ENCODE assay signal across 9 mouse cellular contexts in the genomic region with DNA sequence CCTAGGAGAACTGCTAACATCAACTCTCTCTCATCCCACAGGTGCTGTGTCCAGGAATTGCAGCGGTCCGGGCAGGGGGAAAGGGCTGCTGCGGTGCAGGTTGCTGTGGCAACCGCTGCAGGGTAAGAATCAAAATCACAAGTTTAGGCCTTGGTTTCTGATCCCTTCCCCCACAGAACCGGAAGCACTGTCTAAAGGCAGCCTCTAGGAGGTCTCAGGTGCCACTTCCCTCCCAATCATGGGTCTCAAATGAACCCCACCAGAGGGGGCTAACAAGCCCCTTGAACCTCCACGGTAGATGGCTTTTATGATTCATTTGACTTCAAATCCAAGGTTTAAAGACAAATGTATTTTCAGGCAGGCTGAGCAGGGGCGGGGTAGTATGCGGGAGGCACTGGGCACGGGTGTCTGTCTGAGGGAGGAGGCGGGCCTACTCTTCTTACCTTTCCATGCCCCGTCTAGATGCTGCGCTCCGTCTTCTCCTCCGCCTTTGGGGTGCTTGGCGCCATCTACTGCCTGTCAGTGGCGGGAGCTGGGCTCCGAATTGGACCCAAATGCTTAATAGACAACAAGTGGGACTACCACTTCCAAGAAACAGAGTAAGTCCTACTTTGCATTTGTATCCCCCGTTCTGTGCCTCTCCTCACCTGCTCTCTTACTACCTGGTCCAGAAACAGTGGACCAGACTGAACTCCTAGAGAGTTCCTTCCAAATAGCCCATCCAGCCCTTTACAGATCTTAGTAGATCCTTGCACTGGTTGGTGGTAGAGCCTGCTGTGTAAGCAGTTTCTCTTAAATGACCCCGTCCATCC. TPM values are rescaled to one million over a fixed set of nuclear protein-coding genes. Genes with fewer than 3 reads are reported as not detected.
DNase-seq lines count a peak whose midpoint lies in the region; ATAC-seq and TF ChIP-seq lines count a peak whose summit lies in the region.
"Had no signal": no experiment of that assay in that cellular context is flagged by ENCODE, and none has a peak within 500 bp of the region (broad histone marks: within the 10 kb centered on the region; RNA-seq: fewer than 3 reads in every experiment).

No protein-coding gene starts in this region.

- no peak overlapping the region for H3K4me3 ChIP-seq in MEL (ENCODE audit: control insufficient read depth in 1 of 2, insufficient read depth in 1 of 2, low read depth in 2 of 2, low read length in 2 of 2)
- H3K4me3 ChIP-seq in heart, embryonic 13.5 days: 0 out of 2 replicates have a peak overlapping the region, but pooled peaks have one; percentile 14
- H3K4me3 ChIP-seq in kidney, postnatal 0 days (replicated peaks; ENCODE audit: low read depth, low read length): no peak overlapping the region
- H3K4me3 ChIP-seq: erythroblast, embryonic 14.5 days had no signal

- DNase-seq in A20 (ENCODE audit: low read depth, low spot score): peak; percentile 64
- DNase-seq in MEL (ENCODE audit: low read depth, low spot score): peak; percentile 74
- peak; percentile 52 to 59 for DNase-seq in cerebellum, postnatal 36 days
- peak; percentile 77 for DNase-seq in kidney, postnatal 0 days (ENCODE audit: low spot score)
- DNase-seq in lung, postnatal 14 days: peak; percentile 51
- peak; percentile 66 for DNase-seq in retina, postnatal 1 day
- no peak for DNase-seq in gastrocnemius, adult 8-10 months (ENCODE audit: low spot score in 2 of 2)

- no peak for TF ChIP-seq EP300 in MEL (IDR thresholded peaks at IDR 0.05; ENCODE audit: low read depth in 1 of 2, low read length in 2 of 2)

- no peak overlapping the region for H3K9ac ChIP-seq in MEL (ENCODE audit: control insufficient read depth, low read depth, low read length, poor library complexity, severe bottlenecking)
- H3K9ac ChIP-seq in heart, embryonic 13.5 days: peak overlapping the region; percentile 37; the same call in 1 of the 2 replicates
- no peak overlapping the region for H3K9ac ChIP-seq in kidney, postnatal 0 days (ENCODE audit: low read depth, low read length)

- H3K9me3 ChIP-seq in MEL (replicated peaks; ENCODE audit: insufficient read depth, low read length): no peaks in the 10 kb centered on the region
- no peaks in the 10 kb centered on the region for H3K9me3 ChIP-seq in heart, embryonic 13.5 days
- no peaks in the 10 kb centered on the region for H3K9me3 ChIP-seq in kidney, postnatal 0 days (replicated peaks; ENCODE audit: low read length)

- 10% methylated on average over 19 of the region's 19 CpGs for WGBS in heart, embryonic 13.5 days
- 8% methylated on average over 19 of the region's 19 CpGs for WGBS in kidney, postnatal 0 days

- TF ChIP-seq POLR2A in MEL (IDR thresholded peaks at IDR 0.05; ENCODE audit: control insufficient read depth in 1 of 2, insufficient read depth in 1 of 2, low read depth in 1 of 2, low read length in 2 of 2, poor library complexity in 1 of 2): no peak

- H3K4me1 ChIP-seq in MEL (ENCODE audit: control insufficient read depth in 1 of 2, insufficient read depth in 2 of 2, low read length in 2 of 2): peaks cover 10 to 32% of the 10 kb centered on the region in 2 experiments
- H3K4me1 ChIP-seq in heart, embryonic 13.5 days: peaks cover 9% of the 10 kb centered on the region; the same call in 1 of the 2 replicates
- H3K4me1 ChIP-seq in kidney, postnatal 0 days (replicated peaks; ENCODE audit: insufficient read depth, low read length): no peaks in the 10 kb centered on the region

- peak; percentile 35 to 91 (median 83) for TF ChIP-seq CTCF in MEL (IDR thresholded peaks at IDR 0.05 in 2 of 3, conservative IDR thresholded peaks at IDR 0.05 in 1 of 3; ENCODE audit: control insufficient read depth in 1 of 3, insufficient read depth in 1 of 3, low read depth in 2 of 3, low read length in 3 of 3, poor library complexity in 1 of 3, severe bottlenecking in 1 of 3)
- TF ChIP-seq CTCF in kidney, postnatal 0 days (IDR thresholded peaks at IDR 0.05; ENCODE audit: low read depth): peak; percentile 83

- H3K36me3 ChIP-seq in MEL (ENCODE audit: control insufficient read depth in 1 of 2, insufficient read depth in 2 of 2, low read length in 2 of 2): peaks cover 0 to 28% of the 10 kb centered on the region in 2 experiments; a peak in 2 of 4 replicates
- no peaks in the 10 kb centered on the region for H3K36me3 ChIP-seq in heart, embryonic 13.5 days
- no peaks in the 10 kb centered on the region for H3K36me3 ChIP-seq in kidney, postnatal 0 days (ENCODE audit: insufficient read depth, low read length)

- no peaks in the 10 kb centered on the region; a peak in 1 of 4 replicates for H3K27me3 ChIP-seq in MEL (ENCODE audit: control insufficient read depth in 1 of 2, insufficient read depth in 2 of 2, low read length in 2 of 2)
- peaks cover 42% of the 10 kb centered on the region for H3K27me3 ChIP-seq in heart, embryonic 13.5 days (replicated peaks)
- no peaks in the 10 kb centered on the region for H3K27me3 ChIP-seq in kidney, postnatal 0 days (ENCODE audit: insufficient read depth, low read length)

- no peak overlapping the region for H3K27ac ChIP-seq in MEL (ENCODE audit: control insufficient read depth, low read depth, low read length)
- no peak overlapping the region for H3K27ac ChIP-seq in heart, embryonic 13.5 days (replicated peaks)
- no peak overlapping the region for H3K27ac ChIP-seq in kidney, postnatal 0 days

- H3K4me2 ChIP-seq in heart, embryonic 13.5 days: peak overlapping the region; percentile 40
- peak overlapping the region; percentile 31 for H3K4me2 ChIP-seq in kidney, postnatal 0 days (ENCODE audit: low read length)

- TF ChIP-seq RAD21 in MEL (IDR thresholded peaks at IDR 0.05; ENCODE audit: low read depth, low read length): peak; percentile 73

- no peaks in the 10 kb centered on the region for H3K79me2 ChIP-seq in MEL (ENCODE audit: control insufficient read depth, insufficient read depth, low read length, poor library complexity)

- ATAC-seq in heart, embryonic 13.5 days (ENCODE audit: extremely low read depth, insufficient number of reproducible peaks, low FRiP score, low TSS enrichment): no peak
- peak; percentile 44; the same call in 1 of the 2 replicates for ATAC-seq in kidney, postnatal 0 days (replicated peaks; ENCODE audit: low FRiP score, low read depth)

TF ChIP-seq in MEL, 35 proteins besides CTCF, POLR2A, EP300 and RAD21 (continues in another document):
- TF ChIP-seq CHD1 (IDR thresholded peaks at IDR 0.05; ENCODE audit: low read depth, low read length) (no peak), ELF1 (IDR thresholded peaks at IDR 0.05; ENCODE audit: low read depth, low read length) (no peak), ZNF384 (IDR thresholded peaks at IDR 0.05; ENCODE audit: low read depth, low read length) (no peak), ZKSCAN1 (IDR thresholded peaks at IDR 0.05; ENCODE audit: low read depth, low read length) (no peak), SIN3A (IDR thresholded peaks at IDR 0.05; ENCODE audit: low read length) (no peak; the same call in 1 of the 2 replicates), NRF1 (IDR thresholded peaks at IDR 0.05; ENCODE audit: insufficient read depth, low read depth, low read length, poor library complexity, severe bottlenecking) (no peak), MYC (IDR thresholded peaks at IDR 0.05; ENCODE audit: low read depth, low read length) (no peak), JUND (IDR thresholded peaks at IDR 0.05; ENCODE audit: low read depth, low read length) (no peak), MEF2A (IDR thresholded peaks at IDR 0.05; ENCODE audit: extremely low read depth, insufficient replicate concordance, low read depth, low read length, poor library complexity, severe bottlenecking) (no peak), MXI1 (IDR thresholded peaks at IDR 0.05; ENCODE audit: low read depth, low read length) (peak; percentile 36; the same call in 1 of the 2 replicates), ETS1 (IDR thresholded peaks at IDR 0.05; ENCODE audit: low read depth, low read length) (no peak)

RNA-seq across cellular contexts. Expression of a gene that starts 4.5 kb away (rescaled TPM):
- not detected in 2 replicates for total RNA-seq in MEL (2012; rRNA removed)
- not detected for polyA plus RNA-seq in MEL (2012; ENCODE audit: insufficient read depth in 1 of 2, insufficient read length in 2 of 2, low read depth in 1 of 2, low replicate concordance in 2 of 2, missing spikeins in 1 of 2)
- 0.31 TPM in 1 of 2 replicates, not detected in the other for polyA plus RNA-seq in heart, embryonic 13.5 days (2015; fragmentation: Nextera tagmentation; extraction: Ambion mirVana)
- polyA plus RNA-seq in kidney, postnatal 0 days (2015; fragmentation: Nextera tagmentation; extraction: Ambion mirVana): 0.57 and 0.66 TPM in 2 replicates
- total RNA-seq in gastrocnemius, adult 8-10 months (2022): not detected
- polyA plus RNA-seq: erythroblast, embryonic 14.5 days had no signal

RNA-seq across cellular contexts. Expression of a gene that starts 4.9 kb away (rescaled TPM):
- total RNA-seq in MEL (2012; rRNA removed): 0.27 TPM in 1 of 2 replicates, not detected in the other
- polyA plus RNA-seq in MEL (2012; ENCODE audit: insufficient read depth in 1 of 2, insufficient read length in 2 of 2, low read depth in 1 of 2, low replicate concordance in 2 of 2, missing spikeins in 1 of 2): under 1 TPM in 1 of 2 experiments, not detected in 1; 0.21 TPM
- polyA plus RNA-seq in heart, embryonic 13.5 days (2015; fragmentation: Nextera tagmentation; extraction: Ambion mirVana): 8.4 and 8.5 TPM in 2 replicates
- polyA plus RNA-seq in kidney, postnatal 0 days (2015; fragmentation: Nextera tagmentation; extraction: Ambion mirVana): 0.84 and 1.5 TPM in 2 replicates
- total RNA-seq in gastrocnemius, adult 8-10 months (2022): not detected
- polyA plus RNA-seq: erythroblast, embryonic 14.5 days had no signal

RNA-seq across cellular contexts. Expression of a gene that starts 9.0 kb away (rescaled TPM):
- not detected in 2 replicates for total RNA-seq in MEL (2012; rRNA removed)
- under 1 TPM in 1 of 2 experiments, not detected in 1; 0.06 TPM for polyA plus RNA-seq in MEL (2012; ENCODE audit: insufficient read depth in 1 of 2, insufficient read length in 2 of 2, low read depth in 1 of 2, low replicate concordance in 2 of 2, missing spikeins in 1 of 2)
- polyA plus RNA-seq in heart, embryonic 13.5 days (2015; fragmentation: Nextera tagmentation; extraction: Ambion mirVana): 0.12 and 0.99 TPM in 2 replicates
- 0.56 and 0.87 TPM in 2 replicates for polyA plus RNA-seq in kidney, postnatal 0 days (2015; fragmentation: Nextera tagmentation; extraction: Ambion mirVana)
- not detected for total RNA-seq in gastrocnemius, adult 8-10 months (2022)
- polyA plus RNA-seq: erythroblast, embryonic 14.5 days had no signal

RNA-seq across cellular contexts. Expression of a gene that starts 15.2 kb away (rescaled TPM):
- 602 and 671 TPM in 2 replicates for total RNA-seq in MEL (2012; rRNA removed)
- 100 to 1,000 TPM in 1 of 2 experiments, not detected in 1; 462 TPM for polyA plus RNA-seq in MEL (2012; ENCODE audit: insufficient read depth in 1 of 2, insufficient read length in 2 of 2, low read depth in 1 of 2, low replicate concordance in 2 of 2, missing spikeins in 1 of 2)
- 636 and 691 TPM in 2 replicates for polyA plus RNA-seq in heart, embryonic 13.5 days (2015; fragmentation: Nextera tagmentation; extraction: Ambion mirVana)
- 686 and 703 TPM in 2 replicates for polyA plus RNA-seq in kidney, postnatal 0 days (2015; fragmentation: Nextera tagmentation; extraction: Ambion mirVana)
- 100 to 1,000 TPM; 258 to 280 (median 265) TPM for total RNA-seq in gastrocnemius, adult 8-10 months (2022)

RNA-seq across cellular contexts. Expression of a gene that starts 22.8 kb away (rescaled TPM):
- total RNA-seq in MEL (2012; rRNA removed): not detected in 2 replicates
- polyA plus RNA-seq in MEL (2012; ENCODE audit: insufficient read depth in 1 of 2, insufficient read length in 2 of 2, low read depth in 1 of 2, low replicate concordance in 2 of 2, missing spikeins in 1 of 2): not detected
- not detected in 2 replicates for polyA plus RNA-seq in heart, embryonic 13.5 days (2015; fragmentation: Nextera tagmentation; extraction: Ambion mirVana)
- not detected in 2 replicates for polyA plus RNA-seq in kidney, postnatal 0 days (2015; fragmentation: Nextera tagmentation; extraction: Ambion mirVana)
- total RNA-seq in gastrocnemius, adult 8-10 months (2022): not detected
- polyA plus RNA-seq: erythroblast, embryonic 14.5 days had no signal

Comparison
In these comparisons a context has a peak if more than half of its experiments do, and no peak if none do; other contexts are left out.
1. DNase-seq: peak in A20 (single experiment), MEL (single experiment), cerebellum, postnatal 36 days (2 of 2), kidney, postnatal 0 days (single experiment), lung, postnatal 14 days (single experiment) and retina, postnatal 1 day (single experiment); none in gastrocnemius, adult 8-10 months (0 of 2).